Mouse (Mus musculus) spleen, adult 2 months (tissue): ENCODE data around the gene Plek. TPM values are rescaled to one million over a fixed set of nuclear protein-coding genes. Genes with fewer than 3 reads are reported as not detected.

Source experiments
- DNase-seq, 2 experiments: peaks; one replicate each; pipeline versions ENCODE4 v3.0.0 to v3.0.0-alpha.2; 2012 to 2021; ENCODE audit warnings: low spot score in 2 of 2, low read depth in 1 of 2
- H3K27ac ChIP-seq: fragments of 200-500 bp; 2 replicates; pipeline ENCODE4 v1.5.1; 2012; ENCODE audit warnings: low read length, inconsistent platforms; ENCODE audit not compliant: insufficient read depth
- H3K27me3 ChIP-seq: fragments of 200-500 bp; 2 replicates; pipeline ENCODE4 v1.6.1; 2012; ENCODE audit warnings: mild to moderate bottlenecking, moderate library complexity, low read length, inconsistent platforms; ENCODE audit not compliant: control insufficient read depth, insufficient read depth
- H3K36me3 ChIP-seq: fragments of 200-500 bp; 2 replicates; pipeline ENCODE4 v1.6.1; 2012; ENCODE audit warnings: mild to moderate bottlenecking, low read length, inconsistent platforms; ENCODE audit not compliant: control insufficient read depth, insufficient read depth
- H3K4me1 ChIP-seq: fragments of 200-500 bp; 2 replicates; pipeline ENCODE4 v1.6.1; 2011; ENCODE audit warnings: inconsistent platforms; ENCODE audit not compliant: control insufficient read depth, insufficient read depth, insufficient read length
- H3K4me3 ChIP-seq: fragments of 200-500 bp; 2 replicates; pipeline ENCODE4 v1.5.1; 2011; ENCODE audit warnings: mild to moderate bottlenecking, inconsistent platforms; ENCODE audit not compliant: insufficient read depth, insufficient read length; ENCODE audit errors: extremely low read depth
- CTCF ChIP-seq: fragments of 200-500 bp; IDR thresholded peaks from 2 replicates; pipeline ENCODE4 v1.5.1; 2011; ENCODE audit warnings: mild to moderate bottlenecking, inconsistent platforms; ENCODE audit not compliant: insufficient read depth, insufficient read length, insufficient replicate concordance; ENCODE audit errors: extremely low read depth
- POLR2A ChIP-seq: fragments of 200-500 bp; IDR thresholded peaks from 2 replicates; pipeline ENCODE4 v1.6.1; 2011; ENCODE audit warnings: low read depth, low read length, inconsistent platforms
- WGBS: fragments of 180-500 bp; shearing (Covaris S2); methylation state at CpG from one replicate; pipeline ENCODE4 v1.1.7; 2018; 5-methylcytosine and 5-hydroxymethylcytosine counted together
- polyA plus RNA-seq: library from polyadenylated mRNA; depleted of rRNA; stranded (reverse); fragments of >200 nt; gene quantifications from 2 replicates; pipeline ENCODE4 v1.2.3, GENCODE M21; 2012; rRNA removed

Plek gene
- polyA plus RNA-seq, 1 experiment: 11.2 TPM

- Histone ChIP-seq H3K27me3 (no peaks in the 10 kb centered on the region), H3K27ac (no peak overlapping the region; the same call in 1 of the 2 replicates), H3K4me1 (peaks cover 1% of the 10 kb centered on the region; the same call in 1 of the 2 replicates), H3K4me3 (no peak overlapping the region), H3K36me3 (no peaks in the 10 kb centered on the region)
- WGBS: 31% methylated on average over 3 of the region's 3 CpGs
- TF ChIP-seq POLR2A (no peak), CTCF (no peak)
- DNase-seq: no peak
Observed at GRCm38 (mm10) chr11:16932159-16932558, 120.0 kb downstream of the Plek start.

Other genes starting within 250 kb of the Plek start
- gene Fbxo48, start 101.0 kb downstream of the Plek start, polyA plus RNA-seq: 0.94 and 1.2 TPM in 2 replicates
- gene Cnrip1, start 795 bp downstream of the Plek start, polyA plus RNA-seq: 10.2 and 12.4 TPM in 2 replicates
- 25.6 and 29.7 TPM in 2 replicates for gene Ppp3r1, start 106.9 kb upstream of the Plek start, polyA plus RNA-seq
- gene Wdr92, start 129.7 kb upstream of the Plek start, polyA plus RNA-seq: 3.5 and 4.5 TPM in 2 replicates
- 1.7 and 1.8 TPM in 2 replicates for gene Pno1, start 159.2 kb upstream of the Plek start, polyA plus RNA-seq
- 4.5 and 7.4 TPM in 2 replicates for gene C1d, start 205.2 kb upstream of the Plek start, polyA plus RNA-seq